Mouse (Mus musculus): ENCODE measurements around the gene Inf2. TPM values are rescaled to one million over a fixed set of nuclear protein-coding genes. Genes with fewer than 3 reads are reported as not detected.
A peak's percentile ranks its signal among the peaks of the same experiment; 100 is the strongest.

Inf2 gene
- total RNA-seq, 2 experiments from 2014 or later: 18.6 to 19.7 TPM

GRCm38 (mm10) chr12:112571064-112571463 lies 17.5 kb upstream of the Inf2 start:
- no peak for DNase-seq

- no peak for DNase-seq
These were observed 13.2 kb upstream of the Inf2 start for GRCm38 (mm10) chr12:112575274-112575986.

DNA sequence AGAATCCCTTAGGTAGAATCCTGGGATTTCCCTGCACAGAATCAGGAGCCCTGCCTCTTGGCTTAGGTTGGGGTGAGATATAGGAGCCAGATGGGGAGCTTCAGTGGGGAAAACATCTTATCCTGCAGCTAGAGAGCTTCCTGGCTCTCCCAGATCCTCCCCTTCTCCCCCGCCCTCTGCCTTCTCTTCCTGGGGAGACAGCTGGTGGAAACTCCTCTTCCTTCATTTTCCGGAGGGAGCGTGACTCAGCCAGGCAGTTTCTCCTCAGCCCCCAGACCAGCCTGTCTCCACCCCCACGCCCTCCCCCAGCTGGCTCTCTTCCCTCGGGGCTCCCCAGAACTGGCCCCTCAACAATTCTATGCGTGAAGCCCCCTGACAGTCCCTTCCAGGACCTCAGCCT lies 12.2 kb upstream of the Inf2 start:
- DNase-seq: peak; percentile 62

- peak; percentile 31 for DNase-seq
These were observed 11.8 kb upstream of the Inf2 start for GRCm38 (mm10) chr12:112576749-112577148.

- peak; percentile 23 for DNase-seq
These were observed 10.1 kb upstream of the Inf2 start for GRCm38 (mm10) chr12:112578296-112579090.

- DNase-seq: no peak
These were observed 9.2 kb upstream of the Inf2 start for GRCm38 (mm10) chr12:112579430-112579829.

- no peak for DNase-seq
These were observed 8.7 kb upstream of the Inf2 start for GRCm38 (mm10) chr12:112579926-112580325.

GRCm38 (mm10) chr12:112581113-112581512 lies 7.5 kb upstream of the Inf2 start:
- no peak for DNase-seq

- DNase-seq: no peak
These were observed 3.6 kb upstream of the Inf2 start for GRCm38 (mm10) chr12:112584954-112585353.

- no peak for DNase-seq
These were observed 2.6 kb upstream of the Inf2 start for GRCm38 (mm10) chr12:112585924-112586538.

DNA sequence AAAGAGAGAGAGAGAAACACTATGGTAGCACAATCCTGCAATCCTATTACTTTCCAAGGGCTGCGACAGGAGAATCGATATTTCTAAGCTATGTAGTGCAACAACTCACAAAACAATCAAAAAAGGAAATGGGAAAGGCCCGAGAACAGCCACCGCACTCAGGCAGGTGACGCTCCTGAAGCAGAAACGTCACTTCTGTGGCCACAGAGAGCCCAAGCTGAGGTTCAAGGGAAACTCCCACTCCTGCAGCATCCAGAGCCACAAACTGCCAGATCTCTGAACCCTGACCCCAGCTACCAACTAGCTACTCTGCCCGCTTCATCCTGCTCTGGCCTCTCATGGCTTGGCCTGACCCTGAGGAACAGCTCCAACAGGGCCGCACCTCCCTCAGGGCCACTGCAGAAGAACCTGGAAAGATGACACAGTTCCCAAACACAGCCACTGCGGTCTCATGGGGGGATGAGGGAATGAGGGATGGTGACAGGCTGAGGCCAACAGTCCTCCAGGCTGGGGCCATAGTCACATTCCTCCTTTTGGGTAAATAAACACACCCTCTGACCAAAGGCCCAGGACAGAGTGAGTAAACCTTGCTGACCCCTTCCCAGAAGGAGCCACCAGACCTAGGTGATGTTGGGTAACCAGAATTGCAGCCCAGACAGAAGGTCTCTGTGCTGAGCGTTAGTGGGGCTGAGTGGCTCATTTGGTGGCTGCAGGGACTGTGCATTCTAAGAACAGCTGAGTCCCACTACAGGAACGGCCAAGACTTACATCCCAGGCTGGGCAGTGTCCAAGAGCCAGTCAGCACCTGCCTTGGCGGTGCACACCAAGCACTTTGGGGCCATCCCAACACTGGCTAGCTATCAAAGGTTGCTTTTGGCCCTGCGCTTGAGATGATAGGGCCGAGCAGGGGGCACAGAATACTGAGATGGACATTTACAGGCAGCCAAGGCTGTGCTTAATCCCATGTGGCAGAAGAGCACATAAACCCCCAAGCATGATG lies 1.2 kb upstream of the Inf2 start:
- peak; percentile 70 for DNase-seq

DNA sequence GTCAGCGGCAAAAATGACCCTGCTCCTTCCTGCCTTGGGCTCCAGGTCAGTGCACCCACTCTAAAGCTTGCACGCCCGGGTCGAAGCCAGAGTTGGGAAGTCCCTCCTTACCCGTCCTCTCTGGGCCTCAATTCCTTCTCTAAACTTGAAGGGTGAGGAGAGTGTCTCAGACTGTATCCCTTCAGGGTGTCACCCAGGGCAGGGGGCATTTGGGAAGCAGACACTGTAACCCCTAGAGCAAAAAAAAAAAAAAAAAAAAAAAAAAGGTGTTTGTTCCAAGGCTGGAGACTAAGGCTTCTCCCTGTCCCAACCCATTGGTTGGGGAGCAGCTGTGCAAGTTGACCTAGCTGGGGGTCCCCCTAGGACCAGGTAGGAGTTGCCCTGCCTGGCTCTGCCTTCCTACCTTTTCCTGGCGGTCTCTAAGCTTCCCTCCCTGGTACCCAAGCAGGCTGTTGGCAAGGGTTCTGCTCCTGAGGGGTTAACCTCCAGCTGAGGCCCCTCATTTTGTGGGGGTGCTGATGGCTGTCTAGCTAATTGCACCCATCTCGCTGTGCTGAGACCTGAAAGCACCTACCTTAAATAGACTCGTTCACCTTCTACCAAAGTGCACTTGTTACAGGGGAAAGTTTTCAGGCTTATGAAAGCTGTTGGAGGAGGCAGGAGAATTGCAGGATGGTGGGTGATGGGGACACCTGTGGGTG lies 1.1 kb downstream of the Inf2 start:
- DNase-seq: no peak

- no peak for DNase-seq
These were observed 2.1 kb downstream of the Inf2 start for GRCm38 (mm10) chr12:112590566-112591239.

DNA sequence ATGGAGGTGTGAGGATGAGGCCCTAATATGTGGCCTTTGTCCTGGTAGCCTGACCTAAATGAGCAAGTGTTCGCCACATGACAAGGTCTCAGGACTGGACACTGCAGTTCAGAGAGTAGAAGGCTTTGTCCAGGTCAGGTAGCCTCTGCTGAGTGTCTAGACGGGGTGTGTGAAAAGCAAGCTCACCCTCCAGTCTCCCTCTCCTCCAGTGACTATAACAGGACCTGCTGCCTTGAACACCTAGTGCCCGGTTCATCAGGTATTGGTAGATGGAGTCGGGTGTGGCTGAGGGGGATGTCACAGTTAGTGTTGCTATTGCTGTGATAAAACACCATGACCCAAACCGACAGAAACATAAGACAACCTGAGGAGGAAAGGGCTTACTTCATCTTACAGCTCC lies 2.7 kb downstream of the Inf2 start:
- DNase-seq: no peak

GRCm38 (mm10) chr12:112591730-112592129 lies 3.1 kb downstream of the Inf2 start:
- DNase-seq: no peak

- DNase-seq: no peak
These were observed 4.6 kb downstream of the Inf2 start for GRCm38 (mm10) chr12:112592985-112593734.

DNA sequence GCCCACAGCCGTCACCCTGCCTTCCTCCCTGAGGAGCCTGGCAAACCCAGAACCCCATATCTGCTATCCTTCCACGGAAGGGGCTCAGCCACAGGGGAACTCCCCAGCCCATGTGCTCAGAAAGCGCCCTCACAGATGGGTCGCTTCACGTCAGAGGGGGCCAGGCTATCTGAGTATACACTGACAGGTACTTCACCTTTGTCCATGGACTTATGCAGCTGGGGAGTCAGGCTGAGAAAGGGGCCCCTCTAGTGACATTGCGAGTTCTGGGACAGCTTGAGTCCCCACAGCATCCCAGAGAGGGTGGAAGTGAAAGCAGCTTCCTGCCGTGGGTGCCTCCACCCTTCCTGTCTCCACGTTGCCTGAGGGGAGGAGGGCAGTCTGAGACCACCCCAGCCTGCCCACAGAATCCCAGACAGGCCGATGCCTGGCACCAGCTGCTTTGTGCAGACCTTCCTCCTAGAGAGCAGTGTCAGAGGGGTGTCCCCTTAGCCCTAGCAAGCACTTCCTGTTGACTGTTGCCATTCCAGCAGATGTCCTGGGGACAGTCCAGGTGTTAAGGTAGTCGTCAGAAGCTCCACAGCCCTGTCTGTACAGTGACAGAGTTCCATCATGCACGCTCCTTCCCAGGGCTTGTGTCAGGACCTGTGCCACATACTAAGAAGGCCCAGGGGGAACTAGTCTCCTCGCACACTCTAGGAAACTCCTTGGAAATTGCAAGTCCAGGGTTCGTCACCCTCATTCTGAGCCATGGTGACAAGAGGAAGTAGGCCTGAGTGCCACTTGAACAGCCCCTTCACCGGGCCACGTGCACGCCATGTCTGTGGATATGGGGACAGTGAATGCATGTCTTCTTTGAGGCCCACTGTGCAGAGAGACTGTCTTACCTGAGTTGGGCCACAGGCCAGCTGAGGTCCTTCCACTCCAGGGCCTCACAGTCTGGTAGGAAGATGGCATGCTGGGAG lies 5.6 kb downstream of the Inf2 start:
- DNase-seq: no peak

GRCm38 (mm10) chr12:112594989-112595388 lies 6.4 kb downstream of the Inf2 start:
- DNase-seq: no peak

DNA sequence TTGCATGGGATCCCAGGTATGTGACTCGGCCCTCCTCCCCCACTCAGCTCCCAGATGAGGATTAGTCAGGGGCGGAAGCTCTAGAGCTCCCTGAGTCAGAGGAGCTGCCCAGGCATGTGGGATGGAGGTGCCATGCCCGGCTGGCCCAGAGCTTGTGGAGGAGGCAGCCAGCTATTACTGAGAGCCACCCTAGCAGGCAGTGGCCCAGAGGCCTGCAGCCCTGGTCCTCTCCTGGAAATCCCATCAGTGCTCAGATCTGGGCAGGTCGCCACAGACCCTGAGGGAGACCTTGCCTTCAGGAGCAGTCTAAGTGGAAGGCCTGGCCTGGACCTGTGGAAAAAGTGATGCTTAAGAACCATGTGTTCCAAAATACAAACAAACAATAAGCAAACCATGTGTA lies 7.0 kb downstream of the Inf2 start:
- peak; percentile 40 for DNase-seq

Measured in heart, postnatal 4 days (tissue).